Mouse (Mus musculus) layer of hippocampus, adult 2 months (tissue): ENCODE measurements around the gene Cyb5r1. TPM values are rescaled to one million over a fixed set of nuclear protein-coding genes. Genes with fewer than 3 reads are reported as not detected.

Experiments
- DNase-seq, 2 experiments: peaks; one replicate each; pipeline ENCODE4 v3.0.0; 2022; ENCODE audit warnings: low spot score in 2 of 2
- H3K27ac ChIP-seq: fragments of 200-600 bp; 2 replicates; pipeline ENCODE4 v1.8.1; 2022
- H3K4me3 ChIP-seq: fragments of 200-600 bp; 2 replicates; pipeline ENCODE4 v1.8.1; 2022; ENCODE audit warnings: mild to moderate bottlenecking
- CTCF ChIP-seq: fragments of 200-600 bp; conservative IDR thresholded peaks from 2 replicates; pipeline ENCODE4 v1.8.1; 2022; ENCODE audit warnings: antibody characterized with exemption, mild to moderate bottlenecking, moderate library complexity
- total RNA-seq, 2 experiments: library from RNA; stranded (reverse); gene quantifications; 2 replicates each; pipeline ENCODE4 v1.2.3; 2021

Gene Cyb5r1
- total RNA-seq, 2 experiments from 2014 or later: 27.4 to 39.9 TPM

DNA sequence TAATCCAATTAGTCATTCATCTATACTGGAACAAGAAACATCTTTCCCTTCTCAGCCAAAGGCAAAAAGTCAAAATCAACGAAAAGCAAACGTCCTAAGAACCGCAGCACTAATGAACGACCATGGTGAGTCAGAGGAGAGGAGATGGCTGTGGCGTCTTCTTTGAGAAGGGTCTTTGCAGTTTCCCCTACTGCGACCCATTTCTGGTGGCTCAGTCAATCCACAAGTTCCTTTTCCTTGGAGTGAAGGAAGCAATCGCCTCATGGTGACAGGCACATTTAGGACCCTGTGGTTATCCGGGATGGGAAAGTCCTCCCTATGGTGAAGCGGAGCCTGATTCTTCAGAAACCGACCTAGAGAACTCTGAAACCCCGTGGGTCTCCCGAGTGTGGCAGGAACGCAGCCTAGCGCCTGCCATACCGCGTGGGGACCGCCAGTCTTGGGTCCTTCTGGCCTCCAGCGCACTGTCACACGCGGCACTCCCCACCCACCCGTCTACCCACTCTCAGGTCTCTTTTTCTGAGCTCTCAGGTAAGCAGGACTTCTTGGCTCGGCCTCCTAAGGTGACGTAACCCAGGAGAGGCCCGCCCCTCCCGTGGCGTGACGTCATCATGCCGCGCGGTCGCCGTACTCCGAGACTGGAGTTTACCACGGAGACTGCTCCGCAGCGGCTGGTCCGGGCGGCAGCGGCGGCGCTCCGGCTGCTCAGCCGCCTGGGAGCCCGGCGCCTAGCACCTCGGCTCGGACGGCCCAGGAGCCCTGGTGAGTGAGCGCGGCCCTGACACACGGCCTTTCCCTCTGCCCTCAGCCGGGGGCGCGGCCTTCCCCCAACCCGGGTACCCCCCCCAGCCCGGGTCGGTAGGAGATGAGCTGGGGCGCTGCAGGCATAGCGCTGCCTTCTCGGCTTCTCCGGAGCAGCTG lies 49.8 kb downstream of the Cyb5r1 start, which contains the start of gene Klhl12:
Gene Klhl12, plus strand, starts transcription at position 628 of the 921 bp plus-strand sequence.
- DNase-seq: peak; percentile 91 to 97

DNA sequence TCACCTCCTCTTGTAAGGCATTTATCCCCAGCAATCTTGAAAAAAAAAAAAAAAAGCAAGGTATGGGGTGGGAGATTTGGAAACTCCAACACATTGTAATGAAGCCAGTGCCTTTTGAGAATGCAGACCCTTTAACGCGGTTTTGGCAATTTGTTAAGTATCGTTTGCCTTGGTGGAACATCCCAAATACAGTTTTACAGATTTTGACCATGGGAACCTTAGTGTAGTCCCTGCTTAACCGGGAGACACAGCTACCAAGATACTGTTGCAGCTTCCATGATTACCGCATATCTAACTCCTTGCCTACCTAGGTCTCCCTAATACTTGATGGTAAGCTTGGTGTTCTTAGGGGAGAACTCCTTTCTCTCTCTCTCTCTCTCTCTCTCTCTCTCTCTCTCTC lies 50.7 kb downstream of the Cyb5r1 start:
- H3K4me3 ChIP-seq: peak overlapping the region; percentile 82
- H3K27ac ChIP-seq: 0 out of 2 replicates have a peak overlapping the region, but pooled peaks have one; percentile 90
- TF ChIP-seq CTCF: no peak
- DNase-seq: no peak

More for the DNA sequence above, 49.8 kb downstream of the Cyb5r1 start, which contains the start of gene Klhl12:
- H3K4me3 ChIP-seq: peak within 1 kb of the TSS; percentile 82
- peak within 1 kb of the TSS; percentile 90 for H3K27ac ChIP-seq
- peak; percentile 51 for TF ChIP-seq CTCF

DNA sequence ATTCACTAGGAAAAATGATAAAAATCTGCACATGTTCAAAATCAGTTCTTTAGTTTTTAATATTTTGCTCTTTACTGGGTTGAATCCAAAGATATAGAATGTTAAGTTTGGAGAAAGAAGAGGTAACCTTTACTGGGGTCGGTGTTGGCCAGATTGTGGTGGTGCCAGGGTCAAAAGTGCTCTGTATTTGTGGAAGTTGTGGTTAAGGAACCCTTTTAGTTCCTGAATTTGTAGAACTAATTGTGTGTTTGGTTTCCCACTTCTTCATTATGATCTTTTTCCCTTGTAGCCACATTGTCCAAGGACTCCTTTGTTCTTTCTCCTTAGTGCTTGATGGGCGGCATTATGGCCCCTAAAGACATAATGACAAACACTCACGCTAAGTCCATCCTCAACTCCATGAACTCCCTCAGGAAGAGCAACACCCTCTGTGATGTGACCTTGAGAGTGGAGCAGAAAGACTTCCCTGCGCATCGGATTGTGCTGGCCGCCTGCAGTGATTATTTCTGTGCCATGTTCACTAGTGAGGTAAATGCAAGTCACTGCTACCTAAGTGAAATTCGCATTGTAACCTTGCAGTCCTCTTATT lies 52.9 kb downstream of the Cyb5r1 start:
- TF ChIP-seq CTCF: no peak
- Histone ChIP-seq H3K27ac (no peak overlapping the region), H3K4me3 (no peak overlapping the region)
- DNase-seq: no peak

DNA sequence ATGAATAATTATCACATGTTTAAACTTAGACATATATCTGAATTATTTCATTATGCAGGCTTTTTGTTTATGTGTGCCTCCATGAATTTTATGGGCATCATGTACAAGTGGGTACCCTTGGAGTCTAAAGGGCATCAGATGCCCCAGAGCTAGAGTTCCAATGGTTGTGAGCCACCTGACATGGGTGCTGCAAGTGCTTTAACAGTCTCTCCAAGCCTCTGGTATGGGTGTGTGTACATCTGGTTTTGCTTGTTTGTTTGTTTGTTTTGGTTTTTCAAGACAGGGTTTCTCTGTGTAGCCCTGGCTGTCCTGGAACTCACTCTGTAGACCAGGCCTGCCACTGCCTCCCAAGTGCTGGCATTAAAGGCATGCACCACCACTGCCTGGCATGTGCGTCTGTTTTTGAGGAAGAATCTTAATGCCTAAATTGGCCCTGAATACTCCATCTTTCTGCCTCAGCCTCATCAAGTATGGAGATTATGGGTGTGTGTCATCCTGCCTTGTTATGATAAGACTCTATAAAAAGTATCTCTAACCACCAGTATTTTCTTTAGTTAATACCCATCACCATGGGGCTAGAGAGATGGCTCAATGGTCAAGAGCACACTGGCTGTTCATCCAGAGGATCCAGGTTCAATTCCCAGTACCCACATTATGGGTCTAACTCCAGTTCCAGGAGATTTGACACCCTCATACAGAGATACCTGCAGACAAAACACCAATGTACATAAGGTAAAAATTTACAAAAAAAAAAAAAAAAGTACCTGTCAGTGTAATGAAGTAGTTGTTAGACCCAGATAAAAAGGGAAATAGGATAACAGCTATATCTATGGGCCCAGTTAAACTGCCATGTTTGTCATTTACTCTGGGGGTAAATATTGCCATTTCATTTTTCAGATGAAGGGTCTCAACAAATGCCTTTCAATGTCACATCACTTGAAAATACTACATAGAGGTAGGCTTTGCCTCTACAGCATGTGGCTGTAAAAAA lies 55.2 kb downstream of the Cyb5r1 start:
- DNase-seq: no peak
- H3K27ac ChIP-seq: no peak overlapping the region
- no peak overlapping the region for H3K4me3 ChIP-seq
- no peak for TF ChIP-seq CTCF

Other genes with a start within 250 kb of the Cyb5r1 start
- gene Chil1, start 223.4 kb upstream of the Cyb5r1 start, total RNA-seq: 10 to 100 TPM; 11.1 to 12.4 TPM
- gene Mybph, start 212.1 kb upstream of the Cyb5r1 start, total RNA-seq: not detected
- gene Adora1, start 170.1 kb upstream of the Cyb5r1 start, total RNA-seq: 100 to 1,000 TPM; 202 to 221 TPM
- not detected for gene Myog, start 115.6 kb upstream of the Cyb5r1 start, total RNA-seq
- 10 to 100 TPM; 71.9 to 79.7 TPM for gene Ppfia4, start 72.6 kb upstream of the Cyb5r1 start, total RNA-seq
- gene Tmem183a, start 43.6 kb upstream of the Cyb5r1 start, total RNA-seq: 10 to 100 TPM; 73.5 to 76.7 TPM
- gene 4933406M09Rik, start 19.6 kb upstream of the Cyb5r1 start, total RNA-seq: not detected
- gene Adipor1, start 9.8 kb downstream of the Cyb5r1 start, total RNA-seq: 10 to 100 TPM; 53.1 to 55.2 TPM
- gene Klhl12, start 50.0 kb downstream of the Cyb5r1 start, total RNA-seq: 10 to 100 TPM; 43.5 to 44.4 TPM
- gene Rabif, start 89.1 kb downstream of the Cyb5r1 start, total RNA-seq: 10 to 100 TPM; 22.3 to 23.6 TPM
- gene Mgat4e, start 144.1 kb downstream of the Cyb5r1 start, total RNA-seq: not detected
- gene Kdm5b, start 154.6 kb downstream of the Cyb5r1 start, total RNA-seq: 10 to 100 TPM; 69.1 to 72.6 TPM
- gene Syt2, start 241.1 kb downstream of the Cyb5r1 start, total RNA-seq: 10 to 100 TPM; 17.9 to 18.6 TPM